Mouse (Mus musculus) midbrain, embryonic 13.5 days (tissue): ENCODE measurements around the gene T2. TPM values are rescaled to one million over a fixed set of nuclear protein-coding genes. Genes with fewer than 3 reads are reported as not detected.

Source experiments
- ATAC-seq: fragments of 200-750 bp; cut with Nextera tagmentation; 2 replicates; pipeline ENCODE4 v1.8.0; 2017; ENCODE audit warnings: mild to moderate bottlenecking, moderate TSS enrichment, moderate library complexity
- H3K27ac ChIP-seq: fragments of 300-500 bp; sonication (generic); 2 replicates; pipeline ENCODE4 v1.5.1; 2015; ENCODE audit warnings: inconsistent platforms, mild to moderate bottlenecking, moderate library complexity
- H3K27me3 ChIP-seq: fragments of 300-500 bp; sonication (generic); 2 replicates; pipeline ENCODE4 v1.6.1; 2015; ENCODE audit warnings: mild to moderate bottlenecking, inconsistent platforms
- H3K36me3 ChIP-seq: fragments of 300-500 bp; sonication (generic); 2 replicates; pipeline ENCODE4 v1.6.1; 2015; ENCODE audit warnings: mild to moderate bottlenecking, inconsistent platforms
- H3K4me1 ChIP-seq: fragments of 300-500 bp; sonication (generic); replicated peaks from 2 replicates; pipeline ENCODE4 v1.6.1; 2015; ENCODE audit warnings: inconsistent platforms
- H3K4me2 ChIP-seq: fragments of 300-500 bp; sonication (generic); replicated peaks from 2 replicates; pipeline ENCODE4 v1.6.1; 2015; ENCODE audit warnings: moderate library complexity, mild to moderate bottlenecking, inconsistent platforms
- H3K4me3 ChIP-seq: fragments of 300-500 bp; sonication (generic); replicated peaks from 2 replicates; pipeline ENCODE4 v1.5.1; 2015; ENCODE audit warnings: mild to moderate bottlenecking, inconsistent platforms
- H3K9ac ChIP-seq: fragments of 300-500 bp; sonication (generic); replicated peaks from 2 replicates; pipeline ENCODE4 v1.6.1; 2015; ENCODE audit warnings: mild to moderate bottlenecking, inconsistent platforms
- H3K9me3 ChIP-seq: fragments of 300-500 bp; sonication (generic); 2 replicates; pipeline ENCODE4 v1.6.1; 2016; ENCODE audit warnings: mild to moderate bottlenecking, inconsistent platforms
- WGBS: fragments of 180-500 bp; shearing (Covaris S2); methylation state at CpG from one replicate; pipeline ENCODE4 v1.1.7; 2015; 5-methylcytosine and 5-hydroxymethylcytosine counted together
- polyA plus RNA-seq: library from polyadenylated mRNA; unstranded; fragments of >200 nt; fragmentation: Nextera tagmentation; extraction: Ambion mirVana; gene quantifications from 2 replicates; pipeline ENCODE4 v1.2.1, GENCODE M21; 2015

Gene T2
- polyA plus RNA-seq, 1 experiment from 2014 or later, result 0.46 TPM

DNA sequence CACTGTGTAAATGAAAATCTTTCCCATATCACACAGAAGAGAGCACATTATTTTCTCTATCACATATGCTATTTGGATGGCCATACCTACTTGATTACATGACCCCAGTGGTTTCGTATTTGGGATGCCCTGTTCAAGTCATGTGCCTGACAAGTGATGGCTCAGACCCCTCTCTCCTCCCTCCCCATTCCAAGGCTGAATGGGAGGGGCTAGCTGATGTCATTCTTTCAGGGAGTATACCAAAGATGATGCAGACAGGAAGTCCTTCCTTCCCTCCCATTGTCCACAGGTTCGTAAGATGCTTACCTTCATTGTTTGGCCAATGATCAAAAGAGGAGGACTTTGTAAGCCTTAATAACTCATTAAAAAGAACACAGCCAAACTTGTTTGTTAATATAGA, 13.4 kb downstream of the T2 start:
- WGBS, result 28% methylated on average over 2 of the region's 2 CpGs

DNA sequence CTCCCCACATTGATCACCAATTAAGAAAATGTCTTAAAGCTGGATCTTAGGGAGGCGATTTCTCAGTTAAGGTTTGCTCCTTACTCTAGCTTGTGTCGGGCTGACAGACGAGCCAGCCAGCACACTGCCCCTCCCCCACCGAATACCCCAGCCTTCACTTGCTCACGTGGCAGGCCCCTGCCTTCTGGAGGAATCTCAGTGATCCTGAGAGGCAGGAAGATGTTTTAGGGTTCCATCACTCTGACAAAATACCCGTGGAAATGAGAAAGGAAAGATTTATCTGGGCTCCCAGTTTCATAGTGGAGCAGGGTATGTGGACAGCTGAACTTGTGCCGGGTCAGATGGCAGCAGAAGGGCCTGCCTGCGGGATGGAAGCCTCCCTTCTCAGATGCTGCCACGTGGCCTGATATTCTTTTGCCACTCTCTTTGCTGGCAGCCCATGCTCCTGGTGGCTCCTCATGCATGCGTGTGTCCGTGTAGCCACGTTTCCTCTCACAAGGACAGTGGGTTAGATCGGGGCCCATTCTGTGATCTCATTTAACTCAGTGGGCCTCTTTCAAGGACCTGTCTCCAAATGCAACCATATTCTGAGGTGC, 14.9 kb downstream of the T2 start:
- Histone ChIP-seq H3K36me3 (no peaks in the 10 kb centered on the region), H3K4me2 (peak overlapping the region; percentile 66; the same call in 1 of the 2 replicates), H3K4me3 (no peak overlapping the region), H3K27ac (peak overlapping the region; percentile 100), H3K4me1 (peaks cover 76% of the 10 kb centered on the region), H3K27me3 (no peaks in the 10 kb centered on the region), H3K9me3 (no peaks in the 10 kb centered on the region), H3K9ac (peak overlapping the region; percentile 78)
- 17% methylated on average over 13 of the region's 13 CpGs for WGBS
- ATAC-seq, result no peak

More for the DNA sequence above, 13.4 kb downstream of the T2 start:
- peaks cover 71% of the 10 kb centered on the region for H3K4me1 ChIP-seq
- H3K9me3 ChIP-seq, result no peaks in the 10 kb centered on the region
- peak overlapping the region; percentile 47 for H3K4me2 ChIP-seq
- no peaks in the 10 kb centered on the region for H3K36me3 ChIP-seq
- no peak for ATAC-seq
- H3K4me3 ChIP-seq, result peak overlapping the region; percentile 4; the same call in 1 of the 2 replicates
- H3K9ac ChIP-seq, result no peak overlapping the region
- H3K27me3 ChIP-seq, result no peaks in the 10 kb centered on the region
- peak overlapping the region; percentile 100 for H3K27ac ChIP-seq

DNA sequence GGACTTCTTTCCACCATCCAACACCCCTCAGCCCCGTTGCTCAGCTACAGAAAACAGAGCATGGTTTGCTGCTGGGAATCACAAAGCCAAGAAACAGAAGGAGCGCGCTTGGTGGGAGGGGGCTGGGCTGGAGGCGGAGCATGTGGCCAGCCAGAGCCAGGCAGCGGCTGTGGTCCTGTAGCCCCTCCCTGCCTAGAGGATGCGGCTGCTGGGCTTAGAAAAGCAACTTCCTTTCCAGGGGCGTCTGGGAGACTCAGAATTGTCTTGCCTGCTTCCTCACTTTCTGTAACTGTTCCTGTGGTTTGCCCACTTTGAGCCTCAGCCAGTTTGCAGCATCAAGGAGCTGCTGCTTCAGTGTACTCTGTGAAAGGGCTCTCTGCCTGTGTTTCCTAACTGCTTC, 16.0 kb downstream of the T2 start:
- ATAC-seq, result peak; percentile 80
- H3K4me3 ChIP-seq, result peak overlapping the region; percentile 43
- peak overlapping the region; percentile 100 for H3K27ac ChIP-seq
- peak overlapping the region; percentile 78 for H3K9ac ChIP-seq
- 0% methylated on average over 7 of the region's 7 CpGs for WGBS
- peaks cover 70% of the 10 kb centered on the region for H3K4me1 ChIP-seq
- H3K36me3 ChIP-seq, result no peaks in the 10 kb centered on the region
- no peaks in the 10 kb centered on the region for H3K27me3 ChIP-seq
- peak overlapping the region; percentile 66 for H3K4me2 ChIP-seq
- no peaks in the 10 kb centered on the region for H3K9me3 ChIP-seq

DNA sequence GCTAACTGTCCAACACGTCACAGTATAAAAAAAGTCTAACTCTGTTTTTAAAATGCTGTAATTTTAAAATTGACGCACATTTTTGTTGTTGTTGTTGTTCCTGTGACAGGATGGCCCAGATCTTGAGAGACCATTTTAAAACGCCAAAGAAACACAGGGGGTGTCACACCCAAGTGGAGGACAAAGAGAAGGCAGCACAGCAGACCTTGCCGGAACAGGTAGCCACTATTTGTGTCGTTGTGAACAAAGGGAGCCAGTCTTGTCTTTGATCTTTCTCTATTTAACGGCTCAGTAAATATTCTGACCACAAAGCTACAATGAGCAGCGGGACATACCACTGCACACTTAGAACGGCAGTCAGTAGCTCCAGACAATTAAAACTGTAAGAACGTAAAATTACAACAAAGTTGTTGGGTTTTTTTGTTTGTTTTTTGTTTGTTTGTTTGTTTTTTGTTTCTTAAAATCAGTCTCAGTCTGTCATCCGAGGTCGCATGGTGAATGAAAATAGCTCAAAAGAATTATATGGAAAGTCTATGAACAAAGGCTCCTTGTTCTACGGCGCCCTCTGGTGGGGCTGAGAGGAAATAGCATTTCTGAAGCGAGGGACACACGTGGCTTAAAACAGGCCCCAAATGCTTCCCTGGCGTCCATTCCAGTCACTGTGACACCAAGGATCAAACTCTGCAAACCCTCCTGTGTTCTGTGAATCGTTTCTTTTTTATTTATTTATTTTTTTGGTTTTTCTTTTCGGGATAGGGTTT, 16.7 kb downstream of the T2 start:
- H3K4me1 ChIP-seq, result peaks cover 63% of the 10 kb centered on the region

DNA sequence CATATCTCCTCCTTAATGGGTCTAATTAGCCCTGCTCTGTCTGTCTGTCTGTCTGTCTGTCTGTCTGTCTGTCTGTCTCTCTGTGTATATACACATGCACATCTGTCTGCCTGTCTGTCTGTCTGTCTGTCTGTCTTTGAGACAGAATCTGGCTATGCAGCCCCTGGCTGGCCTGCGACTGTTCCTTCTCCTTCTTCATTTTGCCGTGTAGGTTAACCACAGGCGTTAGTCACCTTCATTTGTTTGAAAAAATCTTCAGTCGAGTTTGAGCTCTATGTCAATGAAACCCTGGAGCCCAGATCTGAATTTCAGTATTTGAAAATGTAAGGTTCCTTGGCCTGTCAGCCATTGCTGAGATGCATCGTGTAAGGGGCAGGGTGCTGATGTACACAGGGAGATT, 21.5 kb downstream of the T2 start:
- H3K4me2 ChIP-seq, result no peak overlapping the region
- no peak overlapping the region for H3K4me3 ChIP-seq
- peaks cover 17% of the 10 kb centered on the region for H3K4me1 ChIP-seq
- H3K9me3 ChIP-seq, result no peaks in the 10 kb centered on the region
- ATAC-seq, result no peak
- H3K36me3 ChIP-seq, result no peaks in the 10 kb centered on the region
- H3K27me3 ChIP-seq, result no peaks in the 10 kb centered on the region
- WGBS, result 60% methylated on average over 5 of the region's 5 CpGs
- H3K27ac ChIP-seq, result no peak overlapping the region
- H3K9ac ChIP-seq, result no peak overlapping the region

More for the DNA sequence above, 16.7 kb downstream of the T2 start:
- H3K4me2 ChIP-seq, result peak overlapping the region; percentile 66
- peak overlapping the region; percentile 43 for H3K4me3 ChIP-seq
- no peaks in the 10 kb centered on the region for H3K9me3 ChIP-seq
- ATAC-seq, result peak; percentile 15; the same call in 1 of the 2 replicates
- no peaks in the 10 kb centered on the region for H3K36me3 ChIP-seq
- peak overlapping the region; percentile 78 for H3K9ac ChIP-seq
- 1% methylated on average over 18 of the region's 18 CpGs for WGBS
- H3K27me3 ChIP-seq, result no peaks in the 10 kb centered on the region
- peak overlapping the region; percentile 100 for H3K27ac ChIP-seq

DNA sequence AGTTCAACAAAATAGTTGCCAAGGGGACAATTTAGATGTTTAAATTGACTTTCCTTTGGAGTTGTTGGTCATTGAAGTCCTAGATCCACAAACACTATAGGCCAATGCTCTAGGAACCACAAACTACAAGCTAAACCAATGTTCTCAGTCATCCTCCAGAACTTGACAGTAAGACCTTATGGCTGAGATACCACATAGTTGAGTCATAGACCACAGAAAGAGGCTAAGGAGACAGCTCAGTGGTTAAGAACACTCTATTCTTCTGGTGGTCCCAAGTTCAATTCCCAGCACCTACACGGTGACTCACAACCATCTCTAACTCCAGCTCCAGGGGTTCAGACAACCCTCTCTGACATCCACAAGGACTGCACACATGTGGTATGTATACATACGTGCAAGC, 29.6 kb downstream of the T2 start:
- no peak for ATAC-seq
- H3K9ac ChIP-seq, result no peak overlapping the region
- H3K4me2 ChIP-seq, result no peak overlapping the region
- H3K36me3 ChIP-seq, result no peaks in the 10 kb centered on the region
- peaks cover 14% of the 10 kb centered on the region; the same call in 1 of the 2 replicates for H3K4me1 ChIP-seq
- WGBS, result 91% methylated on average over 2 of the region's 2 CpGs
- no peak overlapping the region for H3K4me3 ChIP-seq
- H3K27me3 ChIP-seq, result peaks cover 30% of the 10 kb centered on the region
- no peak overlapping the region for H3K27ac ChIP-seq
- no peaks in the 10 kb centered on the region for H3K9me3 ChIP-seq

DNA sequence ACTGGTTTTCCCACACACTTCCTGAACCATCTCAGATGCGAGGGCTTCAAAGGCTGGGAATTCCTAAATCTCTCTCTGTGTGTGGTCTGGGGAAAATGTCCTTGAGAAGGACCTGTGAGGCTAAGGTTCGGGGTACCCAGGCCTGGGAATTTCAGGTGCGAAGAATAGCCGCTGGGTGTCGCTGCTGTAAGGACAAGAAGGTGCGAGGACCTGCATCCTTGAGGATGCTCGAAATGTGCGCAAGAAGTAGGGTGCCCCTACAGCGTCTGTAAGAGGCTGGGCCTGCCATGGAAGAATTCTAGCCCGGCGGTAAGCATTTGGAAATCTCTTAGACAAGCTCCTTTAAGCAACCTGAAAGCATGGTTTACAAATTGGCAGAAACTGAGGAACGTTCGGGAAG, 32.7 kb downstream of the T2 start:
- WGBS, result under 1% methylated on average over 13 of the region's 13 CpGs
- H3K27ac ChIP-seq, result no peak overlapping the region
- ATAC-seq, result peak; percentile 53; the same call in 1 of the 2 replicates
- H3K27me3 ChIP-seq, result peaks cover 43% of the 10 kb centered on the region
- peaks cover 14% of the 10 kb centered on the region; the same call in 1 of the 2 replicates for H3K4me1 ChIP-seq
- H3K4me2 ChIP-seq, result peak overlapping the region; percentile 53
- no peaks in the 10 kb centered on the region for H3K36me3 ChIP-seq
- no peaks in the 10 kb centered on the region for H3K9me3 ChIP-seq
- H3K4me3 ChIP-seq, result peak overlapping the region; percentile 31
- H3K9ac ChIP-seq, result no peak overlapping the region

DNA sequence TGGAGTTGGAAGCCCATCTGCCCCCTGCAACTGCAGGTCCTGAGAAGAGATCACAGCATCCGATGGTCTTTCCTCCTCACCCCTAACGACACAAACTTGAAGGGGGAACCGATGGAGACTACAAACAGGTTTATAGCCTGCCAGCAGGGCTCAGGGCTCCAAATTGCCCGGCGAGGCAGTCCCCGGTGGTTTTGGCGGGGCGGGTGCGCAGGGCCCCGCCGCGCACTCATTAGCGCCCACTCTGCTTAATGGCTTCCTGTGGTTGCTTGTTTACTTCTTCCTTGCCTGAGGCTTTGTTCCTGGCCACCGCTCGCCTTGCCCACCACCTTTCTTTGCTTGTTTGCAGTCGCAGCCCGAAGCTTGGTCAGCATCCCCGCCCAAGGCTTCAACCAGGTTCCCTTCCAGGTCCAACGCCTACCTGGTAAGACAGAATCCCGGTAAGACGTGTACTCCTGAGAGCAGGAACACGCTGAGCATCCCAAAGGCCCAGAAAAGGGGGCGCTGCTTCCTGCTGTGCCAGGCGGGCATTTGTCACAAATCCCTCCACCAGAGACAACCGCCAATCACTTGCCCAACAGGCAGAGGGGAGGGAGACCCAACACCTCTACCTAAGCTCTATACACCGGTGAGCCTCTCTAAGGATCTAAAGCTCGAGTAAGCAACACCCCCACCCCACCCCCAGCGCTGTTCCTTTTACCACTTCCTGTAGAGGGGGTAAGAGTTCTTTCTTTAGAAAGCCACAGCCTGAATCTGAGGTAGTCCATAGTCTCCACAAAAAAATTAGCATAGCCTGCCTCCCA, 33.4 kb downstream of the T2 start:
- Histone ChIP-seq H3K4me1 (peaks cover 14% of the 10 kb centered on the region; the same call in 1 of the 2 replicates), H3K9me3 (no peaks in the 10 kb centered on the region), H3K4me2 (peak overlapping the region; percentile 53), H3K36me3 (no peaks in the 10 kb centered on the region), H3K27me3 (peaks cover 43% of the 10 kb centered on the region), H3K27ac (no peak overlapping the region), H3K4me3 (peak overlapping the region; percentile 31), H3K9ac (peak overlapping the region; percentile 51)
- ATAC-seq, result peak; percentile 58
- WGBS, result 2% methylated on average over 28 of the region's 28 CpGs

DNA sequence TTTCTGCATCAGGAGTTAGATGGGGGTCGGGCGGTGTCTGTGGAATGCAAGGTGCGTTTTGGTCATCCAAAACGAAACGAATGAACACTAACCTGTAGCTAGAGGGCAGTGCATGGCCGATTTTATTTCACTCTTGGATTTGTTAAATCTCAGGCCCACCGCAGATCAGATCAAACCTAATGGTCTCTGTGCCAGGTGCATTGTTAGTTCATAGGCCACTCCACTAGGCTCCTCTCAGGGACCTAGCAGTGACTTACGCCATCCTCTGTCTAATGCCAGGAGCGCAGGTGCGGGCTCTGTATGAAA, 34.0 kb downstream of the T2 start:
- Histone ChIP-seq H3K27me3 (peaks cover 43% of the 10 kb centered on the region), H3K36me3 (no peaks in the 10 kb centered on the region), H3K27ac (no peak overlapping the region), H3K4me2 (peak overlapping the region; percentile 53), H3K9me3 (no peaks in the 10 kb centered on the region), H3K4me1 (peaks cover 14% of the 10 kb centered on the region; the same call in 1 of the 2 replicates), H3K4me3 (peak overlapping the region; percentile 31; the same call in 1 of the 2 replicates), H3K9ac (peak overlapping the region; percentile 51; the same call in 1 of the 2 replicates)
- ATAC-seq, result 0 out of 2 replicates have a peak, but pooled peaks have one; percentile 30
- 7% methylated on average over 10 of the region's 10 CpGs for WGBS

DNA sequence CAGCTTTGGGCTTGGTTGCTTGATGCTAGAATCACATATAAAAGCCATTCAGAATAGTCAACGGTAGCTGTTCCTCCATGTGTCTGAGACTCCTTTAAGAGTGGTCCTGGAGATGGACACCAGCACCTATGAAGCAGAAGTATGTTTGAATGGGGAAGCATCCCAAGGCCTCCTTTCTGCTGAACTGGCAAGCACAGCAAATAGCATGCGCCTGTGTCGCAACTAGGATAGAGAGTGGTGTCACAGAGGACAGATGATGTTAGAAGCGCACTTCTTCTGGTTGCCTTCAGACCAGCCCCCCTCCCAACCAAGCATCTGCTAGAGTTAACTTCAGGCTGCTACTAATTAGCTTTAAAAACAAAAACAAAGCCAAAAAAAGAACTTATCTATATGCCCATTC, 34.7 kb downstream of the T2 start:
- Histone ChIP-seq H3K4me3 (no peak overlapping the region), H3K4me1 (peaks cover 14% of the 10 kb centered on the region; the same call in 1 of the 2 replicates), H3K36me3 (no peaks in the 10 kb centered on the region), H3K4me2 (no peak overlapping the region), H3K27ac (no peak overlapping the region), H3K9me3 (no peaks in the 10 kb centered on the region), H3K27me3 (peaks cover 43% of the 10 kb centered on the region), H3K9ac (no peak overlapping the region)
- WGBS, result 58% methylated on average over 4 of the region's 4 CpGs
- ATAC-seq, result no peak

DNA sequence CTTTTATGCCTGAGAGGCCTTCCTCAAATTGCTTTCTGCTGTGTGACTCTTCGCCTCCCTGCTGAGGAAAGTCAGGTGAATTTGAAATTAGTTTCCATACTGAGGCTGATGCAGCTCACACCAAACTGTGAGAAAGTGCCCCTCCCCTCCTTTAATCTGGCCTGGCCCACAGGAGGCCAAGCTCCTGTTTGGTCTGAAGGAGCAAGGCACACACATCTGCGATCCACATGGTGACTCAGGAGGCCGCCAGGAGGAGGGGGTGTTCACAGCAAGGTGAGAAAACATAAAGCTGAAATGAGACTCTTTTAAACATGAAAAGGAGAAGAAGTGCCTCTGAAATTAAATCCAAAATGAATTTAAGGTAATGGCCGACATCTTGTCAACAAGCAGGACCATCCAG, 40.6 kb downstream of the T2 start:
- Histone ChIP-seq H3K27ac (no peak overlapping the region), H3K9ac (no peak overlapping the region), H3K9me3 (no peaks in the 10 kb centered on the region), H3K4me1 (no peaks in the 10 kb centered on the region), H3K4me2 (no peak overlapping the region), H3K27me3 (peaks cover 3% of the 10 kb centered on the region), H3K4me3 (no peak overlapping the region), H3K36me3 (no peaks in the 10 kb centered on the region)
- WGBS, result 65% methylated on average over 4 of the region's 4 CpGs
- ATAC-seq, result no peak

DNA sequence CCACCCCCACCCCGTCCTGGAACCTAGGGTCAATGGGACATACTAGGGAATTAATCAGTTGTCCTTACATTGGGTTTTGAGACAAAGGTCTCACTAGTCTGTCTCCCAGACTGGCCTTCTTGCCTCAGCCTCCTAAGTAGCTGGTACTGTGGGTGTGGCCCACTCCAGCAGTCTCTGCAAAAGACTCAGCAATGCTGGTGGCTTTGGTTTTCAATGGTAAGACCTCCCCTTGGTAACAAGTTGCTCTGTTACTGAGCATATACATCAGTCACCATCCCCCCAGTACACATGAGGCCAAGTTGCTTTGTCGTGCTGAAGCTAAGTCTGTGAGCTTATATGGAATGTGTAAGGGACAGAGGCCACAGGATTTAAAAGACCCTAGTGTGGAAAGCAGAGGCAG, 42.2 kb downstream of the T2 start:
- Histone ChIP-seq H3K9me3 (no peaks in the 10 kb centered on the region), H3K36me3 (no peaks in the 10 kb centered on the region), H3K4me2 (no peak overlapping the region), H3K4me3 (no peak overlapping the region), H3K9ac (no peak overlapping the region), H3K27ac (no peak overlapping the region), H3K27me3 (no peaks in the 10 kb centered on the region), H3K4me1 (no peaks in the 10 kb centered on the region)
- no peak for ATAC-seq
- WGBS, result 79% methylated on average over 2 of the region's 2 CpGs
